Mouse (Mus musculus): ENCODE measurements around the gene Med16. TPM values are rescaled to one million over a fixed set of nuclear protein-coding genes. Genes with fewer than 3 reads are reported as not detected.

Gene Med16
- total and polyA plus RNA-seq, 3 experiments, result 10.2 to 22.8 (median 12.1) TPM

- dilution Hi-C loops (cut with MboI; ENCODE audit: extremely low pct_ligation_motif_present, extremely low pct_unique_long_range_greater_than_20kb, low sequenced_read_pairs), result no loop called here
- Histone ChIP-seq H3K4me3 (replicated peaks in 1 of 3; ENCODE audit: low read depth in 2 of 3, low read length in 2 of 3, poor library complexity in 1 of 3) (no peak overlapping the region), H3K27ac (ENCODE audit: insufficient read depth, low read depth) (no peak overlapping the region), H3K36me3 (replicated peaks in 1 of 2; ENCODE audit: control insufficient read depth in 1 of 2, insufficient read depth in 1 of 2, low read length in 1 of 2) (peaks cover 0 to 4% of the 10 kb centered on the region in 2 experiments), H3K79me2 (replicated peaks; ENCODE audit: control insufficient read depth, extremely low read depth, insufficient read depth, poor library complexity, severe bottlenecking) (no peaks in the 10 kb centered on the region), H3K4me2 (ENCODE audit: insufficient read depth, low read depth, poor library complexity, severe bottlenecking) (peak overlapping the region; percentile 59), H3K9me3 (replicated peaks; ENCODE audit: low read length) (no peaks in the 10 kb centered on the region), H3K9ac (ENCODE audit: insufficient read depth, low read depth) (no peak overlapping the region), H3K4me1 (ENCODE audit: control insufficient read depth in 1 of 2, insufficient read depth in 2 of 2) (peaks cover 10 to 23% of the 10 kb centered on the region in 2 experiments), H3K27me3 (replicated peaks) (no peaks in the 10 kb centered on the region)
- TF ChIP-seq MAFK (IDR thresholded peaks at IDR 0.05; ENCODE audit: insufficient replicate concordance, low read length) (no peak), POLR2A (IDR thresholded peaks at IDR 0.05; ENCODE audit: low read depth, low read length) (no peak), ETS1 (conservative IDR thresholded peaks at IDR 0.05; ENCODE audit: low read depth, low read length) (no peak), MAZ (IDR thresholded peaks at IDR 0.05; ENCODE audit: low read depth, low read length) (no peak), ZNF384 (IDR thresholded peaks at IDR 0.05; ENCODE audit: low read depth, low read length) (no peak)
- DNase-seq (ENCODE audit: extremely low read depth), result no peak
- in situ Hi-C loops (cut with MboI; ENCODE audit: low pct_ligation_motif_present, low pct_unique_long_range_greater_than_20kb, low sequenced_read_pairs), result no loop called here
Measured at GRCm38 (mm10) chr10:79873715-79874289, 34.9 kb downstream of the Med16 start.

- Histone ChIP-seq H3K4me3 (replicated peaks in 1 of 3; ENCODE audit: low read depth in 2 of 3, low read length in 2 of 3, poor library complexity in 1 of 3) (no peak overlapping the region), H3K27ac (ENCODE audit: insufficient read depth, low read depth) (no peak overlapping the region), H3K36me3 (replicated peaks in 1 of 2; ENCODE audit: control insufficient read depth in 1 of 2, insufficient read depth in 1 of 2, low read length in 1 of 2) (peaks cover 0 to 4% of the 10 kb centered on the region in 2 experiments), H3K4me1 (ENCODE audit: control insufficient read depth in 1 of 2, insufficient read depth in 2 of 2) (peaks cover 10 to 23% of the 10 kb centered on the region in 2 experiments), H3K4me2 (ENCODE audit: insufficient read depth, low read depth, poor library complexity, severe bottlenecking) (no peak overlapping the region), H3K9me3 (replicated peaks; ENCODE audit: low read length) (no peaks in the 10 kb centered on the region), H3K79me2 (replicated peaks; ENCODE audit: control insufficient read depth, extremely low read depth, insufficient read depth, poor library complexity, severe bottlenecking) (no peaks in the 10 kb centered on the region), H3K27me3 (replicated peaks) (no peaks in the 10 kb centered on the region), H3K9ac (ENCODE audit: insufficient read depth, low read depth) (no peak overlapping the region)
- TF ChIP-seq ZKSCAN1 (IDR thresholded peaks at IDR 0.05; ENCODE audit: borderline replicate concordance, low read depth, low read length) (no peak), UBTF (IDR thresholded peaks at IDR 0.05; ENCODE audit: low read depth, low read length) (no peak)
- dilution Hi-C loops (cut with MboI; ENCODE audit: extremely low pct_ligation_motif_present, extremely low pct_unique_long_range_greater_than_20kb, low sequenced_read_pairs), result no loop called here
- in situ Hi-C loops (cut with MboI; ENCODE audit: low pct_ligation_motif_present, low pct_unique_long_range_greater_than_20kb, low sequenced_read_pairs), result no loop called here
- no peak for DNase-seq (ENCODE audit: extremely low read depth)
Measured at GRCm38 (mm10) chr10:79873313-79873712, 35.4 kb downstream of the Med16 start.

GRCm38 (mm10) chr10:79872862-79873261, 35.9 kb downstream of the Med16 start:
- Histone ChIP-seq H3K9ac (ENCODE audit: insufficient read depth, low read depth) (no peak overlapping the region), H3K36me3 (replicated peaks in 1 of 2; ENCODE audit: control insufficient read depth in 1 of 2, insufficient read depth in 1 of 2, low read length in 1 of 2) (peaks cover 0 to 4% of the 10 kb centered on the region in 2 experiments), H3K27ac (ENCODE audit: insufficient read depth, low read depth) (no peak overlapping the region), H3K9me3 (replicated peaks; ENCODE audit: low read length) (no peaks in the 10 kb centered on the region), H3K27me3 (replicated peaks) (no peaks in the 10 kb centered on the region), H3K79me2 (replicated peaks; ENCODE audit: control insufficient read depth, extremely low read depth, insufficient read depth, poor library complexity, severe bottlenecking) (no peaks in the 10 kb centered on the region), H3K4me3 (replicated peaks in 1 of 3; ENCODE audit: low read depth in 2 of 3, low read length in 2 of 3, poor library complexity in 1 of 3) (no peak overlapping the region), H3K4me1 (ENCODE audit: control insufficient read depth in 1 of 2, insufficient read depth in 2 of 2) (peaks cover 10 to 20% of the 10 kb centered on the region in 2 experiments), H3K4me2 (ENCODE audit: insufficient read depth, low read depth, poor library complexity, severe bottlenecking) (no peak overlapping the region)
- dilution Hi-C loops (cut with MboI; ENCODE audit: extremely low pct_ligation_motif_present, extremely low pct_unique_long_range_greater_than_20kb, low sequenced_read_pairs), result no loop called here
- no peak for TF ChIP-seq E2F4 (IDR thresholded peaks at IDR 0.05; ENCODE audit: insufficient replicate concordance, low read depth, low read length)
- no peak for TF ChIP-seq ZKSCAN1 (IDR thresholded peaks at IDR 0.05; ENCODE audit: borderline replicate concordance, low read depth, low read length)
- no peak for TF ChIP-seq MAZ (IDR thresholded peaks at IDR 0.05; ENCODE audit: low read depth, low read length)
- no peak for TF ChIP-seq TCF12 (IDR thresholded peaks at IDR 0.05; ENCODE audit: low read depth, low read length)
- no peak for TF ChIP-seq KAT2A (IDR thresholded peaks at IDR 0.05; ENCODE audit: insufficient replicate concordance, low read length)
- no peak for TF ChIP-seq MAX (IDR thresholded peaks at IDR 0.05; ENCODE audit: low read length)
- TF ChIP-seq MYC (IDR thresholded peaks at IDR 0.05; ENCODE audit: low read depth, low read length), result no peak
- no peak for TF ChIP-seq EP300 (IDR thresholded peaks at IDR 0.05; ENCODE audit: low read length)
- TF ChIP-seq SMC3 (IDR thresholded peaks at IDR 0.05; ENCODE audit: low read depth, low read length), result no peak
- TF ChIP-seq POLR2A (IDR thresholded peaks at IDR 0.05; ENCODE audit: low read depth, low read length), result no peak
- TF ChIP-seq USF2 (conservative IDR thresholded peaks at IDR 0.05; ENCODE audit: low read depth, low read length), result no peak
- no peak for TF ChIP-seq MEF2A (IDR thresholded peaks at IDR 0.05; ENCODE audit: borderline replicate concordance, low read depth, low read length)
- TF ChIP-seq NRF1 (IDR thresholded peaks at IDR 0.05; ENCODE audit: low read depth, low read length), result no peak
- no peak for TF ChIP-seq USF1 (IDR thresholded peaks at IDR 0.05; ENCODE audit: low read depth, low read length)
- TF ChIP-seq POLR2AphosphoS2 (IDR thresholded peaks at IDR 0.05; ENCODE audit: low read depth, low read length), result no peak
- no peak for DNase-seq (ENCODE audit: extremely low read depth)
- in situ Hi-C loops (cut with MboI; ENCODE audit: low pct_ligation_motif_present, low pct_unique_long_range_greater_than_20kb, low sequenced_read_pairs), result no loop called here
